Mouse (Mus musculus): Measurements from ENCODE around the gene Irf2. TPM values are rescaled to one million over a fixed set of nuclear protein-coding genes. Genes with fewer than 3 reads are reported as not detected.

The Irf2 gene
- total and polyA plus RNA-seq, 3 experiments: 4.9 to 19.4 TPM; not detected in 1

DNA sequence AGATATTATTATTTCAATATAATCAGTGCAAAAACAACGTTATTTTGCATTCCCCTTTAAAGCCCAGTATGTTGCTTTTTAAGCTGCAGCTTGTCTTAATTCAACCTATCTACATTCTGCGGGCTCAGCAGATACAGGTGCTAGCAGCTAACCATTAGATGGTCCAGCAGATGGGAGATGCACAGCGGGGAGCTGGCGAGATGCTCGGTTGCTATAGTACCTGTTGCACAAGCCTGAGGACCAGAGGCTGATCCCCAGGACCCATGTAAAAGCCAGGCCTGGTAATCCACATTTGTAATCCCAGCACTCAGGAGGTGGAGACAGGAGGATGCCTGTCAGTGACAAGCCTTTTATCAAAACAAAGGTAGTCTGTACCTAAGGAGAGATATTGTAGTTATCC, 10.5 kb downstream of the Irf2 start:
- Histone ChIP-seq H3K9ac (ENCODE audit: control insufficient read depth, low read depth, low read length, poor library complexity, severe bottlenecking) (no peak overlapping the region), H3K4me1 (ENCODE audit: control insufficient read depth in 1 of 2, insufficient read depth in 2 of 2, low read length in 2 of 2) (peaks cover 8 to 10% of the 10 kb centered on the region in 2 experiments), H3K79me2 (ENCODE audit: control insufficient read depth, insufficient read depth, low read length, poor library complexity) (peaks cover 58% of the 10 kb centered on the region), H3K9me3 (replicated peaks; ENCODE audit: insufficient read depth, low read length) (no peaks in the 10 kb centered on the region), H3K27ac (ENCODE audit: control insufficient read depth, low read depth, low read length) (no peak overlapping the region), H3K4me3 (ENCODE audit: control insufficient read depth in 1 of 2, insufficient read depth in 1 of 2, low read depth in 2 of 2, low read length in 2 of 2) (no peak overlapping the region), H3K36me3 (ENCODE audit: control insufficient read depth in 1 of 2, insufficient read depth in 2 of 2, low read length in 2 of 2) (peaks cover 0 to 10% of the 10 kb centered on the region in 2 experiments), H3K27me3 (ENCODE audit: control insufficient read depth in 1 of 2, insufficient read depth in 2 of 2, low read length in 2 of 2) (no peaks in the 10 kb centered on the region)
- no peak for TF ChIP-seq MYB (IDR thresholded peaks at IDR 0.05; ENCODE audit: low read depth, low read length)
- TF ChIP-seq POLR2AphosphoS5 (IDR thresholded peaks at IDR 0.05; ENCODE audit: borderline replicate concordance, low read depth, low read length): no peak
- no peak for TF ChIP-seq MEF2A (IDR thresholded peaks at IDR 0.05; ENCODE audit: extremely low read depth, insufficient replicate concordance, low read depth, low read length, poor library complexity, severe bottlenecking)
- TF ChIP-seq NRF1 (IDR thresholded peaks at IDR 0.05; ENCODE audit: insufficient read depth, low read depth, low read length, poor library complexity, severe bottlenecking): no peak
- no peak for TF ChIP-seq TCF12 (IDR thresholded peaks at IDR 0.05; ENCODE audit: low read depth, low read length)
- TF ChIP-seq MAFK (IDR thresholded peaks at IDR 0.05; ENCODE audit: borderline replicate concordance, low read depth, low read length): no peak
- no peak for TF ChIP-seq ELF1 (IDR thresholded peaks at IDR 0.05; ENCODE audit: low read depth, low read length)
- TF ChIP-seq MXI1 (IDR thresholded peaks at IDR 0.05; ENCODE audit: low read depth, low read length): no peak
- no peak for TF ChIP-seq ZMIZ1 (IDR thresholded peaks at IDR 0.05; ENCODE audit: low read depth, low read length)
- TF ChIP-seq KAT2A (conservative IDR thresholded peaks at IDR 0.05; ENCODE audit: low read depth, low read length): no peak
- no peak for TF ChIP-seq RCOR1 (IDR thresholded peaks at IDR 0.05; ENCODE audit: low read depth, low read length)
- no peak for TF ChIP-seq TBP (IDR thresholded peaks at IDR 0.05; ENCODE audit: low read depth, low read length)
- TF ChIP-seq GATA1 (IDR thresholded peaks at IDR 0.05; ENCODE audit: low read depth, low read length): no peak
- TF ChIP-seq JUND (IDR thresholded peaks at IDR 0.05; ENCODE audit: low read depth, low read length): no peak
- DNase-seq (ENCODE audit: low read depth, low spot score): no peak

DNA sequence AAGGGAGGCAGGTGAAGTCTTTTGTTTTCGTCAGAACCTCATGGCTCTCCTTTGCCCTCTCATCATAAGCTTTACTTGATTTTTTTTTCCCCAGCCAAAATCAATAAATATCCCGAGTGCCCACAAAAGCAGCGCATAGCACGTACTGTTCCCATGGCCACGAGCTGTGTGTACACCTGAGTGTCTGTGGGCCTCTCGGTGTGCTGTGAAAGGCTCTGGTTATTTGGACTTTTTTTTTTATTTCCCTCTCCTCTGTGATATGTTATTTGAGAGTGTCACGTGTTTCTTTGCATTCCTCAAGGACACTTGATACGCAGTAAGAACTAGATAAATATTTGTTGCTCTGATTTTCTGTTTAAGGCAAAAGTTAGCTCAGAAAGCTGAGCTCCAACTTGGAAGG, 11.0 kb downstream of the Irf2 start:
- Histone ChIP-seq H3K9me3 (replicated peaks; ENCODE audit: insufficient read depth, low read length) (no peaks in the 10 kb centered on the region), H3K79me2 (ENCODE audit: control insufficient read depth, insufficient read depth, low read length, poor library complexity) (peaks cover 55% of the 10 kb centered on the region), H3K9ac (ENCODE audit: control insufficient read depth, low read depth, low read length, poor library complexity, severe bottlenecking) (no peak overlapping the region), H3K27me3 (ENCODE audit: control insufficient read depth in 1 of 2, insufficient read depth in 2 of 2, low read length in 2 of 2) (no peaks in the 10 kb centered on the region), H3K27ac (ENCODE audit: control insufficient read depth, low read depth, low read length) (no peak overlapping the region), H3K4me1 (ENCODE audit: control insufficient read depth in 1 of 2, insufficient read depth in 2 of 2, low read length in 2 of 2) (peaks cover 3 to 6% of the 10 kb centered on the region in 2 experiments), H3K4me3 (ENCODE audit: control insufficient read depth in 1 of 2, insufficient read depth in 1 of 2, low read depth in 2 of 2, low read length in 2 of 2) (no peak overlapping the region), H3K36me3 (ENCODE audit: control insufficient read depth in 1 of 2, insufficient read depth in 2 of 2, low read length in 2 of 2) (peaks cover 0 to 6% of the 10 kb centered on the region in 2 experiments)
- no peak for TF ChIP-seq ZC3H11A (IDR thresholded peaks at IDR 0.05; ENCODE audit: low read depth, low read length)
- TF ChIP-seq CHD2 (IDR thresholded peaks at IDR 0.05; ENCODE audit: low read length): no peak
- TF ChIP-seq MEF2A (IDR thresholded peaks at IDR 0.05; ENCODE audit: extremely low read depth, insufficient replicate concordance, low read depth, low read length, poor library complexity, severe bottlenecking): no peak
- TF ChIP-seq TCF12 (IDR thresholded peaks at IDR 0.05; ENCODE audit: low read depth, low read length): no peak
- no peak for TF ChIP-seq USF2 (IDR thresholded peaks at IDR 0.05; ENCODE audit: borderline replicate concordance in 1 of 2, insufficient read depth in 1 of 2, low read depth in 1 of 2, low read length in 2 of 2)
- TF ChIP-seq ETS1 (IDR thresholded peaks at IDR 0.05; ENCODE audit: low read depth, low read length): no peak
- no peak for DNase-seq (ENCODE audit: low read depth, low spot score)
